Mouse (Mus musculus) kidney, postnatal 0 days (tissue): ENCODE data around the gene Hp. TPM values are rescaled to one million over a fixed set of nuclear protein-coding genes. Genes with fewer than 3 reads are reported as not detected.

Experiments
- ATAC-seq: fragments of 200-750 bp; cut with Nextera tagmentation; replicated peaks from 2 replicates; pipeline ENCODE4 v1.8.0; 2017; ENCODE audit warnings: low read depth, moderate number of reproducible peaks, moderate TSS enrichment, moderate library complexity; ENCODE audit not compliant: low FRiP score
- DNase-seq: peaks from one replicate; pipeline ENCODE4 v3.0.0-alpha.2; 2016; ENCODE audit warnings: low spot score
- H3K27ac ChIP-seq: fragments of 300-500 bp; sonication (generic); 2 replicates; pipeline ENCODE4 v1.5.1; 2014; ENCODE audit warnings: mild to moderate bottlenecking
- H3K27me3 ChIP-seq: fragments of 300-500 bp; sonication (generic); 2 replicates; pipeline ENCODE4 v1.6.1; 2014; ENCODE audit warnings: low read length, mixed read lengths; ENCODE audit not compliant: insufficient read depth
- H3K36me3 ChIP-seq: fragments of 300-500 bp; sonication (generic); 2 replicates; pipeline ENCODE4 v1.6.1; 2014; ENCODE audit warnings: low read length, mixed read lengths; ENCODE audit not compliant: insufficient read depth
- H3K4me1 ChIP-seq: fragments of 300-500 bp; sonication (generic); replicated peaks from 2 replicates; pipeline ENCODE4 v1.6.1; 2014; ENCODE audit warnings: antibody characterized with exemption, low read length, mixed read lengths; ENCODE audit not compliant: insufficient read depth
- H3K4me2 ChIP-seq: fragments of 300-500 bp; sonication (generic); 2 replicates; pipeline ENCODE4 v1.6.1; 2014; ENCODE audit warnings: mild to moderate bottlenecking, low read length, moderate library complexity, mixed read lengths
- H3K4me3 ChIP-seq: fragments of 300-500 bp; sonication (generic); replicated peaks from 2 replicates; pipeline ENCODE4 v1.5.1; 2014; ENCODE audit warnings: low read depth, low read length
- H3K9ac ChIP-seq: fragments of 300-500 bp; sonication (generic); 2 replicates; pipeline ENCODE4 v1.6.1; 2014; ENCODE audit warnings: low read depth, low read length
- H3K9me3 ChIP-seq: fragments of 300-500 bp; sonication (generic); replicated peaks from 2 replicates; pipeline ENCODE4 v1.6.1; 2016; ENCODE audit warnings: low read length, inconsistent platforms, mixed read lengths
- CTCF ChIP-seq: IDR thresholded peaks from 2 replicates; pipeline ENCODE4 v1.5.1; 2016; ENCODE audit warnings: antibody characterized with exemption, low read depth, mild to moderate bottlenecking, moderate library complexity
- WGBS: fragments of 180-500 bp; shearing (Covaris S2); extraction: QIAGEN DNeasy Blood & Tissue Kit; methylation state at CpG from one replicate; pipeline ENCODE4 v1.1.7; 2014; 5-methylcytosine and 5-hydroxymethylcytosine counted together
- polyA plus RNA-seq: library from polyadenylated mRNA; unstranded; fragments of >200 nt; fragmentation: Nextera tagmentation; extraction: Ambion mirVana; gene quantifications from 2 replicates; pipeline ENCODE4 v1.2.1, GENCODE M21; 2015

The Hp gene
- polyA plus RNA-seq, 1 experiment from 2014 or later, result 7.8 TPM

GRCm38 (mm10) chr8:109590901-109591300, 11.9 kb upstream of the Hp start:
- Histone ChIP-seq H3K9me3 (no peaks in the 10 kb centered on the region), H3K36me3 (peaks cover 8% of the 10 kb centered on the region), H3K4me1 (no peaks in the 10 kb centered on the region), H3K4me2 (no peak overlapping the region), H3K27me3 (no peaks in the 10 kb centered on the region), H3K27ac (no peak overlapping the region), H3K9ac (no peak overlapping the region), H3K4me3 (no peak overlapping the region)
- TF ChIP-seq CTCF, result no peak
- 86% methylated on average over 9 of the region's 9 CpGs for WGBS
- no peak for ATAC-seq
- DNase-seq, result no peak

GRCm38 (mm10) chr8:109586972-109587504, 8.1 kb upstream of the Hp start:
- TF ChIP-seq CTCF, result no peak
- Histone ChIP-seq H3K4me2 (no peak overlapping the region), H3K4me3 (no peak overlapping the region), H3K36me3 (no peaks in the 10 kb centered on the region), H3K27me3 (no peaks in the 10 kb centered on the region), H3K27ac (0 out of 2 replicates have a peak overlapping the region, but pooled peaks have one; percentile 31), H3K9ac (no peak overlapping the region), H3K9me3 (no peaks in the 10 kb centered on the region), H3K4me1 (no peaks in the 10 kb centered on the region)
- WGBS, result 29% methylated on average over 7 of the region's 7 CpGs
- DNase-seq (peak; percentile 48), ATAC-seq (peak; percentile 84)

- H3K9me3 ChIP-seq, result no peaks in the 10 kb centered on the region
- no peaks in the 10 kb centered on the region for H3K4me1 ChIP-seq
- no peak overlapping the region for H3K9ac ChIP-seq
- H3K27ac ChIP-seq, result no peak overlapping the region
- ATAC-seq (no peak), DNase-seq (no peak)
- no peak for TF ChIP-seq CTCF
- H3K27me3 ChIP-seq, result no peaks in the 10 kb centered on the region
- H3K36me3 ChIP-seq, result no peaks in the 10 kb centered on the region
- no peak overlapping the region for H3K4me2 ChIP-seq
- no peak overlapping the region for H3K4me3 ChIP-seq
These were observed 6.7 kb upstream of the Hp start for GRCm38 (mm10) chr8:109585652-109586051.

GRCm38 (mm10) chr8:109584830-109585229, 5.9 kb upstream of the Hp start:
- 85% methylated on average over 3 of the region's 3 CpGs for WGBS
- H3K36me3 ChIP-seq, result no peaks in the 10 kb centered on the region
- no peak overlapping the region for H3K9ac ChIP-seq
- H3K4me3 ChIP-seq, result no peak overlapping the region
- no peaks in the 10 kb centered on the region for H3K9me3 ChIP-seq
- H3K27me3 ChIP-seq, result no peaks in the 10 kb centered on the region
- H3K4me1 ChIP-seq, result no peaks in the 10 kb centered on the region
- ATAC-seq, result no peak
- no peak for TF ChIP-seq CTCF
- H3K4me2 ChIP-seq, result no peak overlapping the region
- DNase-seq, result no peak
- H3K27ac ChIP-seq, result no peak overlapping the region

- 81% methylated on average over 4 of the region's 4 CpGs for WGBS
- Histone ChIP-seq H3K27ac (no peak overlapping the region), H3K27me3 (no peaks in the 10 kb centered on the region), H3K9me3 (no peaks in the 10 kb centered on the region), H3K36me3 (no peaks in the 10 kb centered on the region), H3K4me2 (no peak overlapping the region), H3K4me1 (no peaks in the 10 kb centered on the region), H3K9ac (no peak overlapping the region), H3K4me3 (no peak overlapping the region)
- no peak for ATAC-seq
- no peak for DNase-seq
- no peak for TF ChIP-seq CTCF
These were observed 5.3 kb upstream of the Hp start for GRCm38 (mm10) chr8:109584293-109584692.

GRCm38 (mm10) chr8:109576311-109576710, 2.7 kb downstream of the Hp start:
- Histone ChIP-seq H3K27ac (no peak overlapping the region), H3K27me3 (no peaks in the 10 kb centered on the region), H3K4me2 (no peak overlapping the region), H3K4me1 (no peaks in the 10 kb centered on the region), H3K36me3 (0 out of 2 replicates have a peak, but pooled peaks cover 4% of the 10 kb centered on the region), H3K9me3 (no peaks in the 10 kb centered on the region), H3K4me3 (no peak overlapping the region), H3K9ac (no peak overlapping the region)
- DNase-seq (no peak), ATAC-seq (no peak)
- WGBS, result 65% methylated on average over 4 of the region's 4 CpGs
- TF ChIP-seq CTCF, result no peak

- Histone ChIP-seq H3K36me3 (peaks cover 16% of the 10 kb centered on the region; the same call in 1 of the 2 replicates), H3K4me1 (no peaks in the 10 kb centered on the region), H3K4me2 (no peak overlapping the region), H3K9me3 (no peaks in the 10 kb centered on the region), H3K4me3 (no peak overlapping the region), H3K27ac (no peak overlapping the region), H3K9ac (no peak overlapping the region), H3K27me3 (no peaks in the 10 kb centered on the region)
- no peak for TF ChIP-seq CTCF
- DNase-seq, result no peak
- 89% methylated on average over 12 of the region's 12 CpGs for WGBS
- ATAC-seq, result no peak
These were observed 7.8 kb downstream of the Hp start for GRCm38 (mm10) chr8:109571139-109571538.
